Mouse (Mus musculus) spleen, adult 2 months (tissue): Measurements from ENCODE around the gene Tm9sf3.

Experiments used
- CTCF ChIP-seq: fragments of 200-500 bp; IDR thresholded peaks from 2 replicates; pipeline ENCODE4 v1.5.1; 2011; ENCODE audit warnings: mild to moderate bottlenecking, inconsistent platforms; ENCODE audit not compliant: insufficient read depth, insufficient read length, insufficient replicate concordance; ENCODE audit errors: extremely low read depth
- POLR2A ChIP-seq: fragments of 200-500 bp; IDR thresholded peaks from 2 replicates; pipeline ENCODE4 v1.6.1; 2011; ENCODE audit warnings: low read depth, low read length, inconsistent platforms

DNA sequence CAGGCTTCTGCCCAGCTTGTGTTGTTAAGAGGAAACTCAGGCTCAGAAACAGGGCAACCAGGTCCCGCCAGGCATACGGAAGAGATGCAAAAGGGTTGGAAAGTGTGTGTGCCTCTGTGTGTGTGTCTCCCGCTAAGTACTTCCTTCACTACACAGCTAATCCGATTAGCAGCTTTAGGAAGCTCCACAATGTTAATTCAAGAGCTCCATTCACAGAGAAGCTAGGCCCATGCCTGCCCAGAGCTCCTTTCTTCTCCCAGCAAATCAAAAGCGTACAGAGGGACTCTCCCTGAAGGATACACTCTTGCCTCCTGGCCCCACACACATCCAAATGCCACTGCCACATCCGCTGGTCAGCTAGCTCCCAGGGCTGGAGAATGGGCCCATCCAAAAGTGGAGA is 86.5 kb downstream of the Tm9sf3 start:
- no peak for TF ChIP-seq POLR2A
- no peak for TF ChIP-seq CTCF
